Mouse (Mus musculus) cortical plate, adult 2 months (tissue): ENCODE data around the gene Adgrv1.

Experiments used
- CTCF ChIP-seq: fragments of 200-500 bp; IDR thresholded peaks from 2 replicates; pipeline ENCODE4 v1.5.1; 2011; ENCODE audit warnings: mild to moderate bottlenecking, control low read depth, low read length; ENCODE audit not compliant: insufficient read depth; ENCODE audit errors: extremely low read depth
- POLR2A ChIP-seq: fragments of 200-500 bp; IDR thresholded peaks from 2 replicates; pipeline ENCODE4 v1.6.1; 2011; ENCODE audit warnings: mild to moderate bottlenecking, low read length, control low read depth; ENCODE audit not compliant: insufficient read depth; ENCODE audit errors: extremely low read depth

DNA sequence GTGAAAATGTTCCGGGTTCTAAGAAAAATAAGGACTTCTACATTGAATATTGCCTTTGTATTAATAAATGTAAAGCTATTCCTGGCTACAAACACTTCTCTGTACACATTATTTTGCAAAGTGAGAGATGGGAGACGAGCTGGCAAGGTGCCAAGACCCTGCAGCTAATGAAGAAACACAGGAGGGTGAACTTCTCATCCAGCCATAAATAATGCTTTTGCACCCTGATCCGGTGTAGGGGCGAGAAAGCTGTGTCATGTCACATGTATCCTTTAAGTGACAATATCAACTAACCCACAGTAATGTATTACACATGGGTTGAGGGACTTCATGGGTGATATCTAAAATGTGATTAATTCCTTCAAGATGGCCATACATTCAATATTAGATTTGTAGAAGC lies 451.5 kb downstream of the Adgrv1 start:
- TF ChIP-seq CTCF (no peak), POLR2A (no peak)
